Mouse (Mus musculus) forebrain, embryonic 15.5 days (tissue): Measurements from ENCODE around the gene Pfas. TPM values are rescaled to one million over a fixed set of nuclear protein-coding genes. Genes with fewer than 3 reads are reported as not detected.
A peak's percentile ranks its signal among the peaks of the same experiment; 100 is the strongest.
"Not testable (repeated sequence)": the region's sequence is repeated elsewhere in the genome, so short reads cannot be mapped to it uniquely, and the experiment has no call there.

Source experiments
- ATAC-seq: fragments of 200-750 bp; cut with Nextera tagmentation; replicated peaks from 2 replicates; pipeline ENCODE4 v1.8.0; 2017; ENCODE audit warnings: mild to moderate bottlenecking, moderate TSS enrichment, moderate library complexity
- H3K27ac ChIP-seq: fragments of 300-500 bp; sonication (generic); replicated peaks from 2 replicates; pipeline ENCODE4 v1.5.1; 2015; ENCODE audit warnings: mild to moderate bottlenecking, inconsistent platforms
- H3K27me3 ChIP-seq: fragments of 300-500 bp; sonication (generic); 2 replicates; pipeline ENCODE4 v1.6.1; 2015; ENCODE audit warnings: inconsistent platforms
- H3K36me3 ChIP-seq: fragments of 300-500 bp; sonication (generic); 2 replicates; pipeline ENCODE4 v1.6.1; 2015; ENCODE audit warnings: mild to moderate bottlenecking, inconsistent platforms
- H3K4me1 ChIP-seq: fragments of 300-500 bp; sonication (generic); 2 replicates; pipeline ENCODE4 v1.6.1; 2015; ENCODE audit warnings: inconsistent platforms
- H3K4me2 ChIP-seq: fragments of 300-500 bp; sonication (generic); replicated peaks from 2 replicates; pipeline ENCODE4 v1.6.1; 2015; ENCODE audit warnings: mild to moderate bottlenecking, inconsistent platforms
- H3K4me3 ChIP-seq: fragments of 300-500 bp; sonication (generic); 2 replicates; pipeline ENCODE4 v1.5.1; 2015; ENCODE audit warnings: mild to moderate bottlenecking, inconsistent platforms
- H3K9ac ChIP-seq: fragments of 300-500 bp; sonication (generic); replicated peaks from 2 replicates; pipeline ENCODE4 v1.6.1; 2015; ENCODE audit warnings: mild to moderate bottlenecking, inconsistent platforms
- H3K9me3 ChIP-seq: fragments of 300-500 bp; sonication (generic); 2 replicates; pipeline ENCODE4 v1.6.1; 2016; ENCODE audit warnings: inconsistent platforms
- WGBS: fragments of 180-500 bp; shearing (Covaris S2); methylation state at CpG from one replicate; pipeline ENCODE4 v1.1.7; 2015; ENCODE audit warnings: mixed read lengths; 5-methylcytosine and 5-hydroxymethylcytosine counted together
- polyA plus RNA-seq: library from polyadenylated mRNA; unstranded; fragments of >200 nt; fragmentation: Nextera tagmentation; extraction: Ambion mirVana; gene quantifications from 2 replicates; pipeline ENCODE4 v1.2.1, GENCODE M21; 2015

The Pfas gene
- polyA plus RNA-seq, 1 experiment from 2014 or later: 22.5 TPM

GRCm38 (mm10) chr11:68980919-68981318 is 27.3 kb downstream of the Pfas start:
- H3K27me3 ChIP-seq: no peaks in the 10 kb centered on the region
- no peak overlapping the region for H3K4me3 ChIP-seq
- H3K4me2 ChIP-seq: no peak overlapping the region
- H3K4me1 ChIP-seq: no peaks in the 10 kb centered on the region
- no peaks in the 10 kb centered on the region for H3K9me3 ChIP-seq
- H3K9ac ChIP-seq: no peak overlapping the region
- no peaks in the 10 kb centered on the region for H3K36me3 ChIP-seq
- H3K27ac ChIP-seq: no peak overlapping the region
- no peak for ATAC-seq
- WGBS: 76% methylated on average over 3 of the region's 3 CpGs

GRCm38 (mm10) chr11:68979320-68979733 is 28.9 kb downstream of the Pfas start:
- Histone ChIP-seq H3K9me3 (no peaks in the 10 kb centered on the region), H3K4me3 (no peak overlapping the region), H3K27ac (no peak overlapping the region), H3K9ac (no peak overlapping the region), H3K36me3 (no peaks in the 10 kb centered on the region), H3K4me1 (no peaks in the 10 kb centered on the region), H3K27me3 (no peaks in the 10 kb centered on the region), H3K4me2 (no peak overlapping the region)
- no peak for ATAC-seq
- 59% methylated on average over 5 of the region's 5 CpGs for WGBS

GRCm38 (mm10) chr11:68975601-68976000 is 32.7 kb downstream of the Pfas start:
- no peak overlapping the region for H3K4me3 ChIP-seq
- no peak overlapping the region for H3K27ac ChIP-seq
- H3K4me1 ChIP-seq: peaks cover 11% of the 10 kb centered on the region
- no peaks in the 10 kb centered on the region for H3K9me3 ChIP-seq
- WGBS: 76% methylated on average over 1 of the region's 1 CpGs
- ATAC-seq: no peak
- no peaks in the 10 kb centered on the region for H3K27me3 ChIP-seq
- H3K4me2 ChIP-seq: no peak overlapping the region
- H3K9ac ChIP-seq: no peak overlapping the region
- H3K36me3 ChIP-seq: no peaks in the 10 kb centered on the region

- H3K9ac ChIP-seq: peak within 1 kb of the TSS; percentile 35; the same call in 1 of the 2 replicates
- no peak for ATAC-seq
- no peaks in the 10 kb centered on the region for H3K36me3 ChIP-seq
- WGBS: 86% methylated on average over 7 of the region's 7 CpGs
- H3K27me3 ChIP-seq: no peaks in the 10 kb centered on the region
- H3K27ac ChIP-seq: no peak within 1 kb of the TSS
- peak within 1 kb of the TSS; percentile 46 for H3K4me3 ChIP-seq
- H3K4me2 ChIP-seq: peak within 1 kb of the TSS; percentile 69
- no peaks in the 10 kb centered on the region for H3K9me3 ChIP-seq
- H3K4me1 ChIP-seq: peaks cover 11% of the 10 kb centered on the region
Measured at GRCm38 (mm10) chr11:68975085-68975484, 33.2 kb downstream of the Pfas start, which contains the start of gene Rangrf. Gene Rangrf (minus strand): TSS chr11:68975185.

GRCm38 (mm10) chr11:68974059-68974450 is 34.2 kb downstream of the Pfas start:
- no peak; the same call in 1 of the 2 replicates for ATAC-seq
- no peak overlapping the region for H3K27ac ChIP-seq
- WGBS: 22% methylated on average over 6 of the region's 6 CpGs
- H3K9ac ChIP-seq: peak overlapping the region; percentile 35
- H3K4me1 ChIP-seq: peaks cover 11% of the 10 kb centered on the region
- H3K4me3 ChIP-seq: peak overlapping the region; percentile 46
- no peaks in the 10 kb centered on the region for H3K27me3 ChIP-seq
- peak overlapping the region; percentile 69 for H3K4me2 ChIP-seq
- no peaks in the 10 kb centered on the region for H3K36me3 ChIP-seq
- H3K9me3 ChIP-seq: no peaks in the 10 kb centered on the region

- WGBS: under 1% methylated on average over 38 of the region's 38 CpGs
- H3K9ac ChIP-seq: peak overlapping the region; percentile 35
- not testable (repeated sequence) for H3K36me3 ChIP-seq, H3K27me3 ChIP-seq, H3K27ac ChIP-seq, H3K9me3 ChIP-seq
- peak; percentile 92 for ATAC-seq
- H3K4me1 ChIP-seq: peaks cover 13% of the 10 kb centered on the region
- H3K4me3 ChIP-seq: peak overlapping the region; percentile 46
- peak overlapping the region; percentile 69 for H3K4me2 ChIP-seq
Measured at GRCm38 (mm10) chr11:68973250-68974058, 34.8 kb downstream of the Pfas start.

- no peak overlapping the region for H3K27ac ChIP-seq
- H3K4me2 ChIP-seq: no peak overlapping the region
- no peaks in the 10 kb centered on the region for H3K9me3 ChIP-seq
- peaks cover 23% of the 10 kb centered on the region for H3K4me1 ChIP-seq
- no peak for ATAC-seq
- H3K36me3 ChIP-seq: no peaks in the 10 kb centered on the region
- H3K9ac ChIP-seq: no peak overlapping the region
- H3K27me3 ChIP-seq: no peaks in the 10 kb centered on the region
- H3K4me3 ChIP-seq: no peak overlapping the region
- 66% methylated on average over 4 of the region's 4 CpGs for WGBS
Measured at GRCm38 (mm10) chr11:68970232-68970631, 38.0 kb downstream of the Pfas start.

- no peaks in the 10 kb centered on the region for H3K27me3 ChIP-seq
- 84% methylated on average over 11 of the region's 11 CpGs for WGBS
- no peak for ATAC-seq
- no peaks in the 10 kb centered on the region for H3K36me3 ChIP-seq
- H3K27ac ChIP-seq: no peak overlapping the region
- H3K4me1 ChIP-seq: peaks cover 20% of the 10 kb centered on the region
- no peak overlapping the region for H3K4me3 ChIP-seq
- H3K4me2 ChIP-seq: no peak overlapping the region
- H3K9ac ChIP-seq: no peak overlapping the region
- H3K9me3 ChIP-seq: no peaks in the 10 kb centered on the region
Measured at GRCm38 (mm10) chr11:68968752-68969151, 39.5 kb downstream of the Pfas start.

GRCm38 (mm10) chr11:68967337-68968282 is 40.6 kb downstream of the Pfas start, which contains the start of gene Slc25a35:
Gene Slc25a35 (plus strand): TSS chr11:68968131.
- no peaks in the 10 kb centered on the region for H3K27me3 ChIP-seq
- ATAC-seq: peak; percentile 95
- WGBS: under 1% methylated on average over 50 of the region's 50 CpGs
- no peaks in the 10 kb centered on the region for H3K9me3 ChIP-seq
- H3K36me3 ChIP-seq: no peaks in the 10 kb centered on the region
- H3K9ac ChIP-seq: peak within 1 kb of the TSS; percentile 64
- peak within 1 kb of the TSS; percentile 91 for H3K4me2 ChIP-seq
- peaks cover 13% of the 10 kb centered on the region for H3K4me1 ChIP-seq
- H3K4me3 ChIP-seq: peak within 1 kb of the TSS; percentile 53
- H3K27ac ChIP-seq: peak within 1 kb of the TSS; percentile 55

- Histone ChIP-seq H3K27me3 (no peaks in the 10 kb centered on the region), H3K4me3 (no peak overlapping the region), H3K9me3 (no peaks in the 10 kb centered on the region), H3K36me3 (no peaks in the 10 kb centered on the region), H3K9ac (no peak overlapping the region), H3K27ac (no peak overlapping the region), H3K4me2 (no peak overlapping the region), H3K4me1 (peaks cover 12% of the 10 kb centered on the region)
- ATAC-seq: no peak
- 46% methylated on average over 1 of the region's 1 CpGs for WGBS
Measured at GRCm38 (mm10) chr11:68966554-68966953, 41.7 kb downstream of the Pfas start.

GRCm38 (mm10) chr11:68965845-68966244 is 42.4 kb downstream of the Pfas start:
- no peak for ATAC-seq
- Histone ChIP-seq H3K4me3 (no peak overlapping the region), H3K9me3 (no peaks in the 10 kb centered on the region), H3K27me3 (no peaks in the 10 kb centered on the region), H3K4me1 (peaks cover 12% of the 10 kb centered on the region), H3K4me2 (no peak overlapping the region), H3K36me3 (no peaks in the 10 kb centered on the region), H3K9ac (no peak overlapping the region), H3K27ac (no peak overlapping the region)
- 28% methylated on average over 3 of the region's 3 CpGs for WGBS

- Histone ChIP-seq H3K4me1 (peaks cover 12% of the 10 kb centered on the region), H3K9me3 (no peaks in the 10 kb centered on the region), H3K27ac (no peak overlapping the region), H3K36me3 (no peaks in the 10 kb centered on the region), H3K4me3 (no peak overlapping the region), H3K27me3 (no peaks in the 10 kb centered on the region), H3K4me2 (no peak overlapping the region), H3K9ac (no peak overlapping the region)
- ATAC-seq: no peak
Measured at GRCm38 (mm10) chr11:68965050-68965449, 43.2 kb downstream of the Pfas start.
